Mouse (Mus musculus) thymus, postnatal 10 days (tissue): Measurements from ENCODE around the gene Txnip.
"Not testable (repeated sequence)": the region's sequence is repeated elsewhere in the genome, so short reads cannot be mapped to it uniquely, and the experiment has no call there.

ENCODE experiments used
- DNase-seq, 2 experiments: peaks; one replicate each; pipeline ENCODE4 v3.0.0; 2021; ENCODE audit warnings: low spot score in 2 of 2

The Txnip gene

DNA sequence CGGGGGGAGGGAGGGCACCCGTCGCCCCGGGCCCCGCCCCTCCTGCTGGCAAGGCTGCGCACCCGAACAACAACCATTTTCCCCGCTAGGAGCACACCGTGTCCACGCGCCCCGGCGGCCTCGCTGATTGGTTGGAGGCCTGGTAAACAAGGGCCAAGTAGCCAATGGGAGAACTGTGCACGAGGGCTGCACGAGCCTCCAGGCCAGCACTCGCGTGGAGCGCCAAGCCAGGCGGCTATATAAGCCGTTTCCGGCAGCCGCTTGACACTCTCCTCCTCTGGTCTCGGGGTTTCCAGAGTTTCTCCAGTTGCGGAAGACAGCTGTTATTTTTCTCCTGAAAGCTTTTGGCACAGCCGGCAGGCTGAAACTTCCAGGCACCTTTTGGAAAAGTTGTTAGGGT is at the start of gene Txnip:
TSS of gene Txnip (plus strand) at position 264 of the 400 bp plus-strand sequence.
- peak; percentile 99 to 100 for DNase-seq

GRCm38 (mm10) chr3:96507966-96508365 is 49.8 kb upstream of the Txnip start:
- DNase-seq, result not testable (repeated sequence)

DNA sequence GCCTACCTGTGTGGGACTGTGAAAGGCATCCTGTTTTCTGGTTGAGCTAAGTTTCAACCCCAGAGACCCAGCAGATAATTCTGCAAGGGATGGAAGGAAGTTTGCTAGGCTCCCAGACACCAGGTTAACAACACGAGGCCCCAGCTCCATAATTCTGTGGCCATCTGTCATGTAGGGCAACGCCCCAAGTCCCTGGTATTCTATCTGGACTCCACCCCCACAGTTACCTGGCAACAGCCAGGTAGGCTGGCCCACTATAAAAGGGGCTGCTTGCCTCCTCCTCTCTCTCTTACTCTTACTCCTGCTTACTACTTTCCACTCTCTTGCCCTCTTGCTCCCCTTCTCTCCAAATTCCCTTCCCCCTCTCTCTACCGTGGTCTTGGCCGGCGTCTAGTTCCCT is 37.6 kb upstream of the Txnip start:
- DNase-seq, result no peak

DNA sequence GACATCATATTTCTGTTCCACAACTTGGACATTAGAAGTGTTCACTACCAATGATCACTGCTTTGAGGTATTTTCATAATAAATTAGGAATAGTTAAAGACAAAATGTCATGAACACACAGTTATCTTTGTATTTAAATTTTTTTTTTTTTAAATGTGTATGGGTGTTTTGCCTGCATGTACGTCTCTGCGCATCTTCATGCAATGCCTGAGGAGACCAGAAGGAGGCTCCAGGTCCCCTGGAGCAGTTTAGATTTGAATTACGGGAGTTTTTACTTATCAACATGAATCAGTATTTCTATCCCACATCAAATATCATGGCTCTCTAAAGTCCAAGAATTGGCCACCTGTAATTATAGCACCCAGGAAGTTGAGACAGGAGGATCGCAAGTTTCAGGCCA is 35.6 kb upstream of the Txnip start:
- peak in 1 of 2 experiments; percentile 31 for DNase-seq

DNA sequence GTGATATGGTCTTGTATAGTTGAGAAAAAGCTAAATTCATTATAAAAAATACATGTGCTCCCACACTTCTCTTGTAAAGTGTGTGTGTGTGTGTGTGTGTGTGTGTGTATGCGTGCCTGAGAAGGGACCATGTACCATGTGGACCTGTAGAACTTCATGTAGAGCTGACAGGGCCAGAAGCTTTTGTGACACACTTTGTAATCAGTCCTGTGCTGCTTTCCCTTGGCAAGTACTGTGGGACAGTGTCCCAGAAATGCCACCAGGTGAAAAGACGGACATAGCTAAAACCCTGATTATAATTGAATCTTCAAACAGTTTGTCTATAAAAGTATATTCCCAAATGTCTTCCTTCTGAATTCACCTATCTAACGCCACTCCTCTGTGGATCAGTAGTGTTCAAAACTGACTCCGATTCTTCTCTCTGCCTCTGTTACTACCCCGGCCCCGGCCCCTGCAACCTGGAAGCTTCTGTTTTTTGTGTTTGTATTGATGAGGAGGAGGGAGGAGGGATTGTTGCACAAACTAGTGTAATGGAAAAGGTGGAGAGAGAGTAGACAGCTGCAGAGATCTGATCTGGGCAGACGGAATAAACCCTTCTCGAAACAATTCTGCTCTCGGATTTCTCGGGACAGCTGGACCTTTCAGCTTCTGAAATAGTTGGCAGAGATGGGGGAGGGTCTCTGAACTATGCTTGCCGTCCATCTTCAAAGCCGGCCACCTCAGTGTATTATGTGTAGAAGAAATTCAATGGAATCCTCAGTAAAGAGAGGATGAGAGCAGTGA is 33.5 kb upstream of the Txnip start:
- no peak for DNase-seq

DNA sequence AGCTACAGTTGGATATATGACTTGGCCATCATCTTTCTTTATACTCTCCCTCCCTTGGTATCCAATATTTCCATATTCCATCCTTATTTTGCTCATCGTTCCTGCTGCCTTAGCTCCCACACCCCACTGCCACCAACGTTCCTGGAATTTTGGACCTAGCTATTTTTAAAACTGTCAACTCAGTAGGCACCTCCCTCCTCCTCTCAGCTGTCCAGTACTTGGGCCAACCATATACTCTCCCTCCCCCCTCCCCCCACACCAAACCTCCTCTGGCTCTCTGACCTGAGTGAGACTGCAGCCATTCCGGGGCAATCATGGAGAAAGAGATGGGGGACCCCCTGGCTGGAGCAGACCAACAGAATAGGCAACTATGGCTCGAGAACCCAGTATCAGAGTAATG is 32.8 kb upstream of the Txnip start, which contains the start of gene Hfe2:
TSS of gene Hfe2 (plus strand) at position 259 of the 400 bp plus-strand sequence.
- DNase-seq, result no peak

DNA sequence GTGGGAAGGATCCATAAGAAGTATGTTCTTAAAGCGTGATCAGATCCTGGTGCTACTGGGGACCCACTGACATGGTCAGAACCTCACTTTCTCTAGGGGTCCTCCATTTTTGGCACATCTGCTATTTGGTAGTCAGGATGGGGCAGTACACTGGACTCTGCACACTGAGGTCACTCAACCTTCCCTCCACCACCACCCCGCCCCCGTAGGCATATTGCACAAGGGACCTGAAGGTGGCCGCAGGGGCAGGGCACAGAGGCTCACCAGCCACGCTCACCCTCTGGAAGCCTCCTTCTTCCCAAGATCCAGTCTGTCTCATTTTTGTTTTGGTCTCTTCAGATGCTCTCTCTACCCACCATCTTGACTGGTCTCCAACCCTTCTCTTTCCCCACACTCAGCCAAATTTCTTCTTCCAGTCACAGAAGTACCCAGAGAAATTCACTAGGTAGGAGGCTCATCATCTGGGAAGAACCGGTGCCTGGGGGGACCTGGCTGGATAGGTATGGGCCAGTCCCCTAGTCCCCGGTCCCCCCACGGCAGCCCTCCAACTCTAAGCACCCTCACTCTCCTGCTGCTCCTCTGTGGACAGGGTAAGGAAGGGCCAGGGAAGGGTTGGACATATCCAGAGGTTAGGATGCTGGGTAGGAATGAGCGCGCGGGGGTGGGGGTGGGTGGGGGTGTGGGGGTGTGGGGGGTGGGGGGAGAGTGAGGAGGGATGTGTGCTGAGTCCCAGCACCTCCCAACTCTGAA is 31.6 kb upstream of the Txnip start:
- DNase-seq, result no peak

DNA sequence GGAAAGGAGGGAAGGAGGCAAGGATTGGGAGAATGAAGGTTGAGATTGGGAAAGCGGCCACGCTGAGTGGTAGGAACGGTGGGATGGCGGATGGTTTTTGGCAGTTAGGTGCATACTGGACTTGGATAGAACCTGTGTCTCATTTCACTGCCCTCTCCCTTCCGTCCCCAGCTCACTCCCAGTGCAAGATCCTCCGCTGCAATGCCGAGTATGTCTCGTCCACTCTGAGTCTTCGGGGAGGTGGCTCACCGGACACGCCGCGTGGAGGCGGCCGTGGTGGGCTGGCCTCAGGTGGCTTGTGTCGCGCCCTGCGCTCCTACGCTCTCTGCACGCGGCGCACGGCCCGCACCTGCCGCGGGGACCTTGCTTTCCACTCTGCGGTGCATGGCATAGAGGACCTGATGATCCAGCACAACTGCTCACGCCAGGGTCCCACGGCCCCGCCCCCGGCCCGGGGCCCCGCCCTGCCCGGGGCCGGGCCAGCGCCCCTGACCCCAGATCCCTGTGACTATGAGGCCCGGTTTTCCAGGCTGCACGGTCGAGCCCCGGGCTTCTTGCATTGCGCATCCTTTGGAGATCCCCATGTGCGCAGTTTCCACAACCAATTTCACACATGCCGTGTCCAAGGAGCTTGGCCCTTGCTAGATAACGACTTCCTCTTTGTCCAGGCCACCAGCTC is 30.8 kb upstream of the Txnip start:
- no peak for DNase-seq

DNA sequence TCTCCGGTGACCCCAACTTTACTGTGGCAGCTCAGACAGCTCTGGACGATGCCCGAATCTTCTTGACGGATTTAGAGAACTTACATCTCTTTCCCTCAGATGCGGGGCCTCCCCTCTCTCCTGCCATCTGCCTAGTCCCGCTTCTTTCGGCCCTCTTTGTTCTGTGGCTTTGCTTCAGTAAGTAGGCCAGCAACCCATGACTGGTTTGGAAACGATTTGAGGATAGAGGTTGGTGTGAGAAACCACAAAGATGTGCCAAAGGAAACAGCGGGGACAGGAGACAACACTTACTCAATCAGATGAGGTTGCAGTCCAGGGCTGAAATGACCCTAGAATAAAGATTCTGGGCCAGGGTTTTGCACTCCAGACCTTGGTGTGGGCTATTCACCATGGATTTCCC is 29.3 kb upstream of the Txnip start:
- DNase-seq, result no peak

DNA sequence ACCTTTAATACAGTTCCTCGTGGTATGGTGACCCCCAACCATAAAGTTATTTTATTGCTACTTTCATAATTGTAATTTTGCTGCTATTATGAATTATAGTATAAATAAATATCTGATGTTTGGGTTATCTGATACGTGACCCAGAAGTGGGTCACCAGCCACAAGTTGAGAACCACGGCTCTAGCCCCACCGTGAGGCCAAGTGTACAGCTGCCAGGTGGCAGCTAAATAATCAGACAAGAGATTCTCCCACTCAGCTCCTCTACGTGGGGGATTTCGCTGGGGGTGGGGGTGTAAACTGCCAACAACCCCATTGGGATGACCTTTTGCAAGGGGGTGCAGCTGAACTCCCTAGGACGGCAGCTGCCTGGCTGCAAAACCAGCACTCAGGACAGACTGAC is 25.7 kb upstream of the Txnip start:
- DNase-seq, result no peak

GRCm38 (mm10) chr3:96534300-96534699 is 23.5 kb upstream of the Txnip start:
- no peak for DNase-seq

DNA sequence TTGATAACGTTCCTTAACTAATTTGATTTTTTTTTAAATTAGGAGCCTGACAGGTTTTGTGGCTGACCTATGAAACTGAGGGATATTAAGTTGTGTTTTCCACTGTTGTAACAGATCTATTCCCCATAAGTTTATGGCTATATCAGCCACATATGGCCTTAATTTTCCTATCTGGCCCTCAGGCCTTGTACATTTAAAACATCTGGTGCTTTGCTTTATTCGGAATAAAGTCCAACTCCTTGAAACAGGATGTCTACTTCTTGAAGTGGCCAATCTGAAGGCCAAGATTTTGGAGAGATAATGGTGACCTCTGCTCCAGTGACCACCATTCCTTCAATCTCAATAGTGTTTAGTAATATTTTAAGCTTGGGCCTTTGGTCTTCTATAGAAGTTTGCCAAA is 18.4 kb upstream of the Txnip start:
- no peak for DNase-seq

DNA sequence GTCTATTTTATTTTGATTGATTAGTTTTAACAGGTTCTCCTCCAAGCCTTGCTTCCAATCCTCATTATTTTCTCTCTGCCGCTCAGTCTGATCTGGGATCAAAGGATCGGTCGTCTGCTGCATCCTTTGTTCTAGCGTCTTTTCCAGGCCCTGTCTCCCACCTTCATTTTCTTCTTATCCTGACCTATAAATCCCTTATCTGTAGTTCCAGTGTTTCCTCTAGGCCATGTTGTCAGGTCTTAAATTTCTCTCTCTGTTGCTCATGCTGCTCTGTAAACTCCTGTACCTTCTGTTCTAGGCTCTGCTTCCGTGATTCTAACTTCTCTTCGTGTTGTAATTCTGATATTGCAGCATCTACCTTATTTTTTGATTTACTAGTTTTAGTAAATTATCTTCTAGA is 17.0 kb upstream of the Txnip start:
- DNase-seq, result no peak

DNA sequence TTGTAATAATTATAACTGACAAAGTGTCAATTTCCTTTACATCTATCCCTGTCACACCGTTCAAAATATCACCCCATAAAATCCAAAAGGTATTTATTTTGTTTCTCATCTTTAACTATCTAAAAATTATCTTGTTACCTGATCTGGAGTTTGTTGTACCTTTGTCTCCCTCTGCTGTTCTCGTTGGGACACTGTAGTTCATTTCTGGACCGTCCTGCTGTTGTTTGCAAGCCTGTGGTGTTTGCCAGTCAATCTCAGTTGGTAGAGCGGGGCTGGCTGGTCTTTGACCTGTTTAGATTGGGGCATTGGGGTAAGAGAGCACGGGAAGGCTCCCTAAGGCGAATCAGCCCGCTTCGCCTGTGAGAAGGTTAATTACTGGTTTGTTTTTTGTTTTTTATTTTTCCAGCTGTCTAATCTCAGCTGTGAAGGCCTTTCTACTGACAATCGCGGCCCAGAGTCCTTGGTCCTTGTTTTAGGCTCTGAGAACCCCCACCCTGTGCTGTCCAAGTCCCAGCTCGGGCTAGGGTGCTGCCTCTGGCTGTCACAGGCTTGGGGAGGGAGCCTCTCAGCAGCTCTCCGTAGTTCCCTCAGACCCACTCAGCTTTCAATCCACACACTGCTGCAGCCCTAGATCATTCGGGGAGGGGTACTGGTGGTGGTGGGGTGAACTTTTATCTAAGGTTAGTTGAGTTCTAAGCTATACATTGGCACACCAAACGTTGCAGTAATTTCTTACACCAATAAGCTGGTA is 16.3 kb upstream of the Txnip start:
- DNase-seq, result no peak

GRCm38 (mm10) chr3:96542554-96542953 is 15.2 kb upstream of the Txnip start:
- DNase-seq, result no peak

DNA sequence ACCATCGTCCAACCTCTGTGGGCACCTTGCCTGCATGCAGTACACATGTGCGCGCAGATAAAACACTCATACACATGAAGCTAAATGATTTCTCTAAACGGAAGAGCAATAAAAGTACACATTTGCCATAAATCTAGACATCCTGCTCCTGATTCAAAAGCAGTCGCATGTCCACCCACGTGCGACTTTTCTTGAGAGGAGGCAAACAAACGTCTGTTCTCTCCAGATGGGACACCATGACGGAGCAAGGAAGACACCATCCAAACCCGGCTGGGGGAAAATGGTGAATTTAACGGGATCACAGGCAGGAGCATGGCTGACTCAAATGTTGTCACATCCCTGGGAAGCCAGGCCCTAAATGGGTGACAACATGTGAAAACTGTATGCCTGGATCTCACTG is 14.4 kb upstream of the Txnip start:
- DNase-seq, result no peak

GRCm38 (mm10) chr3:96545565-96545964 is 12.2 kb upstream of the Txnip start:
- no peak for DNase-seq

GRCm38 (mm10) chr3:96546880-96547279 is 10.9 kb upstream of the Txnip start:
- no peak for DNase-seq

DNA sequence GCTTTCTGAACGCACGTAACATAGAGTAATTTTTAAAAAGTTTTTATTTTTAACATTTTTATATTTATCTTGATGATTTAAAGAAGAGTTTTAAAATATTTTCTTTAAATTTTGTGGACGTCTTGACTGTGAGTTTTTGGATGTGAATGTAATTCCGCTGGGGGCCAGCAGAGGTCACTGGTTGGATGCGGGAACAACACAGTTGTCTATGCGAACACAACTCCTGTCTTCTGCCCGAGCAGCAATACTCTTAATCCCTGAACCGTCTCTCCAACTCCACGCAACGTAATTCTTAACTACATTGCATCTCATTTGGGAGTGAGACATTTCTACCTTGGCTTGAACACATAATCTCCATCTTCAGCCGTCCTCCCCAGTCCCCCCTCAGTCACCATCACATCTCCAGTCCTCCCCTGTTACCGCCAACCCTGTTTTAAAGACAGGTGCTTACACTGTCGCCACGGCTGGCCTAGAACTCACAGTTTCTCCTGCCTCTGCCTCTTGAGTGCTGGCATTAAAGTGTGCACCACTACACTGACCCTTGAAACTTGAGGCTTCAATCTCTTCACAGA is 10.3 kb upstream of the Txnip start:
- DNase-seq, result peak; percentile 65 to 81

GRCm38 (mm10) chr3:96548824-96549223 is 8.9 kb upstream of the Txnip start:
- no peak for DNase-seq

- DNase-seq, result no peak
Measured at GRCm38 (mm10) chr3:96549346-96549745, 8.4 kb upstream of the Txnip start.
